ENCODE assay signal across 8 mouse cellular contexts in the genomic region with DNA sequence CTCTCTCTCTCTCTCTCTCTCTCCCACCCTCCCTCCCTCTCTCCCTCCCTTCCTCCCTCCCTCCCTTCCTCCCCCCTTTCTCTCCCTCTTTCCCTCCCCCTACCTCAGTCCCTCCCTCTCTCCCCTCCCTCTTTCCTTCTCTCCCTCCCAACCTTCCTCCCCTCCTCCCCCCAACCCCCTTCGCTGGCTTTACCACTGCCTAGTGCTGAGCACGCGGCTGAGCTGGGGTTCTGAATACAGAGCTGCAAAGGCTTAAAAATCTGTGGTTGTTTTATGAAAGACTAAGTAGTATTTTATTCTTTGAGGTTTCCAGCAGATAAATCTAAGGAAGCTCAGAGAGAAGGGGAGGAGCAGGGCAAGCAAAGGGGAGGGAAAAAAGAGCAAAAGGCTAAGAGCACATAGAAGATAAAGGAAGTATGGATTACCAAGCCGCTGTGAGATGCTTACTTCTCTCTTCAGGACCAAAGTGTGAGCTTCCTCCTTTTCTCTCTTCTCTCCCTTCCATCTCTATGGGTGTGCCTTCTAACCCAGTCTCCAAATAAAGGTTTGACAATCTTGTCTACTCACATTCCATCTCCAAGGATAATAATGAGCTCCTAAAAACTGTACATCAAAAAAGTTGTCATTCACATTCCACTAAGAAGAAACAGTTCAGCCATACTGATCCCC. TPM values are rescaled to one million over a fixed set of nuclear protein-coding genes. Genes with fewer than 3 reads are reported as not detected.
DNase-seq lines count a peak whose midpoint lies in the region; ATAC-seq and TF ChIP-seq lines count a peak whose summit lies in the region.

Gabra3 (minus strand) TSS at position 619 of the 669 bp plus-strand sequence.

- no peaks in the 10 kb centered on the region for H3K36me3 ChIP-seq in limb, embryonic 11.5 days (ENCODE audit: control insufficient read depth, insufficient read depth, low read length)
- H3K36me3 ChIP-seq in stomach, postnatal 0 days (ENCODE audit: control insufficient read depth, insufficient read depth, low read length): no peaks in the 10 kb centered on the region

- no peak for TF ChIP-seq CTCF in stomach, postnatal 0 days (IDR thresholded peaks at IDR 0.05; ENCODE audit: low read depth)

- H3K9ac ChIP-seq in limb, embryonic 11.5 days (ENCODE audit: low read length): no peak within 1 kb of the TSS
- H3K9ac ChIP-seq in stomach, postnatal 0 days (ENCODE audit: low read length): no peak within 1 kb of the TSS

- no peaks in the 10 kb centered on the region for H3K4me1 ChIP-seq in limb, embryonic 11.5 days (ENCODE audit: control insufficient read depth, insufficient read depth, low read length)
- no peaks in the 10 kb centered on the region for H3K4me1 ChIP-seq in stomach, postnatal 0 days (replicated peaks; ENCODE audit: control insufficient read depth, insufficient read depth)

- no peak for ATAC-seq in limb, embryonic 11.5 days (ENCODE audit: insufficient number of reproducible peaks, low FRiP score, low TSS enrichment, low read depth)
- ATAC-seq in stomach, postnatal 0 days (ENCODE audit: low FRiP score, low TSS enrichment): no peak

- H3K4me3 ChIP-seq in limb, embryonic 11.5 days (ENCODE audit: low read depth, low read length): peak within 1 kb of the TSS; percentile 14; the same call in 1 of the 2 replicates
- H3K4me3 ChIP-seq in stomach, postnatal 0 days (ENCODE audit: low read depth, low read length): peak within 1 kb of the TSS; percentile 15

- H3K9me3 ChIP-seq in limb, embryonic 11.5 days (ENCODE audit: control insufficient read depth, low read length): no peaks in the 10 kb centered on the region
- no peaks in the 10 kb centered on the region for H3K9me3 ChIP-seq in stomach, postnatal 0 days (ENCODE audit: control insufficient read depth, low read length)

- H3K27me3 ChIP-seq in limb, embryonic 11.5 days (ENCODE audit: control insufficient read depth, insufficient read depth, low read length): no peaks in the 10 kb centered on the region
- H3K27me3 ChIP-seq in stomach, postnatal 0 days (ENCODE audit: control insufficient read depth, insufficient read depth, low read length): no peaks in the 10 kb centered on the region

- TF ChIP-seq EP300 in stomach, postnatal 0 days (optimal IDR thresholded peaks at IDR 0.05): no peak

- H3K4me2 ChIP-seq in limb, embryonic 11.5 days (ENCODE audit: low read depth, severe bottlenecking): peak within 1 kb of the TSS; percentile 49
- peak within 1 kb of the TSS; percentile 36 for H3K4me2 ChIP-seq in stomach, postnatal 0 days (replicated peaks; ENCODE audit: low read depth)

- 11% methylated on average over 4 of the region's 4 CpGs for WGBS in limb, embryonic 11.5 days
- WGBS in stomach, postnatal 0 days: 21% methylated on average over 3 of the region's 4 CpGs

- peak in 1 of 2 experiments; percentile 5 for DNase-seq in frontal cortex, adult 2 months (ENCODE audit: extremely low spot score in 1 of 2, low spot score in 1 of 2)
- no peak for DNase-seq in frontal cortex, postnatal 10 days (ENCODE audit: low spot score in 2 of 2)
- DNase-seq in urinary bladder, adult 2 months (ENCODE audit: low spot score): no peak
- no peak for DNase-seq in urinary bladder, adult 18-20 months (ENCODE audit: low spot score in 2 of 2)
- peak; percentile 22 for DNase-seq in limb, embryonic 11.5 days (ENCODE audit: low spot score)
- no peak for DNase-seq in stomach, postnatal 0 days (ENCODE audit: low spot score)
- no peak for DNase-seq in spleen, adult 12 weeks (ENCODE audit: low spot score)
- no peak for DNase-seq in kidney, adult 18-20 months

- H3K27ac ChIP-seq in limb, embryonic 11.5 days (replicated peaks; ENCODE audit: low read depth, low read length): no peak within 1 kb of the TSS
- H3K27ac ChIP-seq in stomach, postnatal 0 days (replicated peaks): no peak within 1 kb of the TSS

RNA-seq across cellular contexts. Expression of gene Gabra3, which starts in this region (rescaled TPM):
- 77.9 and 84.5 TPM in 2 replicates for polyA plus RNA-seq in frontal cortex, adult 2 months (2012; rRNA removed)
- 13.7 and 16.9 TPM in 2 replicates for polyA plus RNA-seq in urinary bladder, adult 2 months (2012; rRNA removed)
- 0.91 and 1.1 TPM in 2 replicates for polyA plus RNA-seq in limb, embryonic 11.5 days (2014; fragmentation: Nextera tagmentation; extraction: Ambion mirVana)
- 0.51 and 0.68 TPM in 2 replicates for polyA plus RNA-seq in stomach, postnatal 0 days (2015; fragmentation: Nextera tagmentation; extraction: Ambion mirVana)
